Mouse (Mus musculus): ENCODE data around the gene Tmem273.
A peak's percentile ranks its signal among the peaks of the same experiment; 100 is the strongest.

Gene Tmem273

DNA sequence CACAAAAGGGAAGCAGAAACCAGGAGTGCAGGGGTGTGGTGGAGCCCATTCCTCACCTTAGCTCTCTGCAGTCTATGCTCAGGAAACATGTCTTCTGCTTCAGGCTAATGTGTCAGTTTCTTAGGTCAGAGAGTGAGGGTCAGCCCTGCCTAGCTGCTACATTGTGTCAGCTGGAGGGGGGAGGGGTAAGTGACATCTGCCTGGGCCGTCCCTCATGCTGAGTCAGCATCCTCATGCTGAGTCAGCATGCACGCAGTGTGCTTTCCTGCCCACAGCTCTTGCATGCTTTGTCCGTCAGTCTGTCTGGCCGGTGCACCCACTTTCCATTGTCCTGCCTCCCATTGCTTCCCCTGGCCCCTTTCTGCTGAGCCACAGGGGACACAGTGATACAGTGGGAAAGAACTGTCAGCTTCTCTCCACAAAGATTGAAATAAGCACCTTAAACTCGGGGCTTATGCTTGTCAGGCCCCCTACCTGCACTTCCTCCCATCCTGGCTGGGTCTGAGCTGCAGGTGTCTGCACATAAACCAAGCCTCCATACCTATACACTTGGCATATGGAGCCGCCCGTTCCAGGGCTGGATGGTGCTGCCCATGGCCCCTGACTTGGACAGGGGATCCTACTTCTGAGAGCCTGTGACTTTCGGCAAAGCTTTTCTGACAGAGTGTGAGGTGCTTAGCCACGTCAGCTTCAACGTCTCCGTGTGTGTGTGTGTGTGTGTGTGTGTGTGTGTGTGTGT, 74.2 kb downstream of the Tmem273 start:
- no peak for DNase-seq (ENCODE audit: low spot score in 2 of 2)

- DNase-seq (ENCODE audit: low spot score in 2 of 2): peak in 1 of 2 experiments; percentile 14
Observed at GRCm38 (mm10) chr14:32861149-32861581, 75.4 kb downstream of the Tmem273 start.

- DNase-seq (ENCODE audit: low spot score in 2 of 2): no peak
Observed at GRCm38 (mm10) chr14:32861656-32862055, 75.9 kb downstream of the Tmem273 start.

GRCm38 (mm10) chr14:32865331-32865730, 79.6 kb downstream of the Tmem273 start:
- DNase-seq (ENCODE audit: low spot score in 2 of 2): no peak

Measured in urinary bladder, postnatal 36 days (tissue).